Mouse (Mus musculus): ENCODE data around the gene Col6a3. TPM values are rescaled to one million over a fixed set of nuclear protein-coding genes. Genes with fewer than 3 reads are reported as not detected.
A peak's percentile ranks its signal among the peaks of the same experiment; 100 is the strongest.

The Col6a3 gene
- polyA plus RNA-seq (2012; rRNA removed), result 11.5 and 19.2 TPM in 2 replicates

DNA sequence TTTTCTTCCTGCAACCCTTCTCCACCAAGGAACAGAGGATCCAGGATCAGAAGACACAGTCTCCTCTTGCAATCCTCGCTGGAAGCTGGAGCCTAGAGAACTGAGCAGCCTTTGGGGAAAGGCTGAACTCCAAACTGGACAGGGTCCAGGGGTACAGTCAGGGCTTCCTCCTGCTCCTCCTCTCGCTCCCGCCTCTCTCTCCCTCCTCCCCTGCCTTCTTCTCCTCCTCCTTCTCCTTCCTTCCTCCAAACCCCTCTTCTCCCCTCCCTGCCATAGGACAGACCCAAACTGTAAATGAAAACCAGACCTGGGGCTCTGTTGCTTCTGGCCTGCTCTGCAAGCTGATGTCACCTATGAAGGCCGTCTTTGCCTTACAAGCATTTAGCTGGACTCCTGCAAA, at the start of gene Col6a3:
Col6a3 (minus strand) TSS at position 136 of the 400 bp plus-strand sequence.
- H3K27ac ChIP-seq (ENCODE audit: insufficient read depth, low read depth, low read length), result peak within 1 kb of the TSS; percentile 62
- H3K4me3 ChIP-seq (ENCODE audit: low read depth, low read length), result peak within 1 kb of the TSS; percentile 51
- 47% methylated on average over 4 of the region's 4 CpGs for WGBS
- TF ChIP-seq CTCF (IDR thresholded peaks at IDR 0.05; ENCODE audit: extremely low read depth, insufficient read length, insufficient replicate concordance, low read depth, low read length), result no peak
- peak; percentile 16; the same call in 1 of the 2 replicates for TF ChIP-seq POLR2A (IDR thresholded peaks at IDR 0.05; ENCODE audit: low read depth, low read length)
- H3K36me3 ChIP-seq (ENCODE audit: control insufficient read depth, insufficient read depth, low read length), result no peaks in the 10 kb centered on the region
- H3K4me1 ChIP-seq (ENCODE audit: control insufficient read depth, insufficient read depth, insufficient read length, low read length), result no peaks in the 10 kb centered on the region
- no peaks in the 10 kb centered on the region for H3K27me3 ChIP-seq (ENCODE audit: control insufficient read depth, insufficient read depth, low read length)

- no peaks in the 10 kb centered on the region for H3K27me3 ChIP-seq (ENCODE audit: control insufficient read depth, insufficient read depth, low read length)
- H3K4me1 ChIP-seq (ENCODE audit: control insufficient read depth, insufficient read depth, insufficient read length, low read length), result no peaks in the 10 kb centered on the region
- WGBS, result 62% methylated on average over 6 of the region's 6 CpGs
- TF ChIP-seq CTCF (IDR thresholded peaks at IDR 0.05; ENCODE audit: extremely low read depth, insufficient read length, insufficient replicate concordance, low read depth, low read length) (no peak), POLR2A (IDR thresholded peaks at IDR 0.05; ENCODE audit: low read depth, low read length) (no peak)
- H3K27ac ChIP-seq (ENCODE audit: insufficient read depth, low read depth, low read length), result no peak overlapping the region
- no peak overlapping the region for H3K4me3 ChIP-seq (ENCODE audit: low read depth, low read length)
- no peaks in the 10 kb centered on the region for H3K36me3 ChIP-seq (ENCODE audit: control insufficient read depth, insufficient read depth, low read length)
Measured at GRCm38 (mm10) chr1:90885771-90886460, 42.1 kb upstream of the Col6a3 start.

DNA sequence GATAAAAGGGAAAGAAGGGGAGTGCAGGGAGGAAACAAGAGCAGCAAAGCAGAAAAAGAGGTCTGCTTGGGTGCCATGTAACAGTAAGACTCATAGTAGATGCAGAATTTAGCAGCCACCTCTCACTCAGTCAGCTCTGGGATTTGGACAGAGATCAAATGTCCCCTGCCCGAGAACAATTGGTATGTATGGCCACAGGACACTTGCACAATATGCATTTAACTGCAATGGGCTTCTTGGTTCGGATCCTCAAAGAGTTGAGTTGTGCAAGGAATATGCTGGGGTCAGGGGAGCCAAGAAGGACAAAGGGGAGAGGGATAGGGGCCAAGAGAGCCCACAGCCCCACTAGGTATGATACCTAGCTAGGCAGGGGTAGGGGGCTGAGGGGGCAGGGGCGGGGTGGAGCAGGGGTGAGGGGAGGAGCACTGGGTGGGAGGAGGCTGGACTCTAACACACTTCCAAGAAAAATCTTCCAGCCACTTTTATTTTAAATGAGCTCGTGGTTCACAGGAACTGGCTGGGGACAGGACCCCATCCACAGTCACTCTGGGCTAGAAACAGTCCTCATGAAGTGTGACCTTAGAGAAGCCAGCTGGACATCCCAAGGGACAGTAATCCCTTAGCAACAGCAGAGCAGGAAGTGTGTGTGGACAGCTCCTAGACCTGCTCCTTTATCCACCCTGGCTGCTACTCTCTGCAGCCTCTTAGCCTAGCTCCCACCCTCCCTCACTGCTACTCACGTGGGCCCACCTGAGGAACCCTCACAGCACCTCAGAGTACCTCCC, 32.9 kb upstream of the Col6a3 start:
- Histone ChIP-seq H3K27ac (ENCODE audit: insufficient read depth, low read depth, low read length) (no peak overlapping the region), H3K4me3 (ENCODE audit: low read depth, low read length) (no peak overlapping the region), H3K36me3 (ENCODE audit: control insufficient read depth, insufficient read depth, low read length) (no peaks in the 10 kb centered on the region), H3K27me3 (ENCODE audit: control insufficient read depth, insufficient read depth, low read length) (no peaks in the 10 kb centered on the region), H3K4me1 (ENCODE audit: control insufficient read depth, insufficient read depth, insufficient read length, low read length) (no peaks in the 10 kb centered on the region)
- WGBS, result 53% methylated on average over 5 of the region's 5 CpGs
- TF ChIP-seq CTCF (IDR thresholded peaks at IDR 0.05; ENCODE audit: extremely low read depth, insufficient read length, insufficient replicate concordance, low read depth, low read length) (no peak), POLR2A (IDR thresholded peaks at IDR 0.05; ENCODE audit: low read depth, low read length) (no peak)

DNA sequence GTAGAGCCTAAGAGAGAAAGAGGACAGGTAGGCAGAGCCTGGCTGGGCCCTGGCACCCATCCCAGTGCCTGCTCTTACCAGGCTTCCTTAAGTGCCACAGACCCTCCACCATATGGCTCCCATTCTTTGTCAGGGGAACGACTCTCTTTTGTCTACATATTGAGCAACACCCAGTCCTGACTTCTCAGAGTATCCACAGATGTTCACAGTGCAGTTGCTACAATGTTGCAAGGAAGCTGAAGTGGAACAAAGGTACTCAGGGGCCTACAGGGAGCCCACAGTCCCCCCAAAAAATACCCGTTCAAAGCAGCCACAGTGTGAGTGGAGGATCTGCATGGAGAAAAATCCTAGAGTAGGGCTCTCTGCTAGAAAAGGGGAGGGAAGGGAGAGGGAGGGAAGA, 32.2 kb upstream of the Col6a3 start:
- H3K36me3 ChIP-seq (ENCODE audit: control insufficient read depth, insufficient read depth, low read length), result no peaks in the 10 kb centered on the region
- TF ChIP-seq POLR2A (IDR thresholded peaks at IDR 0.05; ENCODE audit: low read depth, low read length) (no peak), CTCF (IDR thresholded peaks at IDR 0.05; ENCODE audit: extremely low read depth, insufficient read length, insufficient replicate concordance, low read depth, low read length) (no peak)
- 50% methylated on average over 2 of the region's 2 CpGs for WGBS

GRCm38 (mm10) chr1:90875371-90875770, 31.6 kb upstream of the Col6a3 start:
- WGBS, result 78% methylated on average over 8 of the region's 8 CpGs
- Histone ChIP-seq H3K36me3 (ENCODE audit: control insufficient read depth, insufficient read depth, low read length) (no peaks in the 10 kb centered on the region), H3K27ac (ENCODE audit: insufficient read depth, low read depth, low read length) (no peak overlapping the region), H3K4me1 (ENCODE audit: control insufficient read depth, insufficient read depth, insufficient read length, low read length) (no peaks in the 10 kb centered on the region), H3K4me3 (ENCODE audit: low read depth, low read length) (no peak overlapping the region), H3K27me3 (ENCODE audit: control insufficient read depth, insufficient read depth, low read length) (no peaks in the 10 kb centered on the region)
- TF ChIP-seq POLR2A (IDR thresholded peaks at IDR 0.05; ENCODE audit: low read depth, low read length), result no peak
- no peak for TF ChIP-seq CTCF (IDR thresholded peaks at IDR 0.05; ENCODE audit: extremely low read depth, insufficient read length, insufficient replicate concordance, low read depth, low read length)

More for the DNA sequence above, 32.2 kb upstream of the Col6a3 start:
- Histone ChIP-seq H3K27me3 (ENCODE audit: control insufficient read depth, insufficient read depth, low read length) (no peaks in the 10 kb centered on the region), H3K4me1 (ENCODE audit: control insufficient read depth, insufficient read depth, insufficient read length, low read length) (no peaks in the 10 kb centered on the region), H3K4me3 (ENCODE audit: low read depth, low read length) (no peak overlapping the region), H3K27ac (ENCODE audit: insufficient read depth, low read depth, low read length) (no peak overlapping the region)

DNA sequence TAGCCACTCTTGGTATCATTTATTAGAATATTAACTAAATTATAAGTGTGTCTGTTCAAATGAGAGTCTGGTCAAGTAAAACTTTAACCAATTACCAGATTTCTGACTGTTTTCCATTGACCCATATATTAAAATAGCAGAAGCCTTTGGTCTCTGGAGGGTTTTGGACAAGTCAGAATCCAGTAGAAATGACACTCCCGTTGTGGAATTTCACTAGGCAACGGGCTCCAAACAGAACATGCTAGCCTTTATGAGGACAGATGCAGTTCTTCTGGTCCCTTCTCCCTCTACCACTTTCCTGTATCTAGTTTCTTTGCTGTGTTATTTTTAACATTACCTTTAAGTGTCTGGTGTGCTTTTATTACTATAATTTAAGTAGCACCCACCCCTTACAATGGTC, 26.8 kb upstream of the Col6a3 start:
- no peak overlapping the region for H3K4me3 ChIP-seq (ENCODE audit: low read depth, low read length)
- H3K27me3 ChIP-seq (ENCODE audit: control insufficient read depth, insufficient read depth, low read length), result no peaks in the 10 kb centered on the region
- WGBS, result 64% methylated on average over 2 of the region's 2 CpGs

GRCm38 (mm10) chr1:90866734-90867133, 23.0 kb upstream of the Col6a3 start:
- TF ChIP-seq POLR2A (IDR thresholded peaks at IDR 0.05; ENCODE audit: low read depth, low read length) (no peak), CTCF (IDR thresholded peaks at IDR 0.05; ENCODE audit: extremely low read depth, insufficient read length, insufficient replicate concordance, low read depth, low read length) (no peak)
- Histone ChIP-seq H3K36me3 (ENCODE audit: control insufficient read depth, insufficient read depth, low read length) (no peaks in the 10 kb centered on the region), H3K4me3 (ENCODE audit: low read depth, low read length) (no peak overlapping the region), H3K27me3 (ENCODE audit: control insufficient read depth, insufficient read depth, low read length) (no peaks in the 10 kb centered on the region), H3K4me1 (ENCODE audit: control insufficient read depth, insufficient read depth, insufficient read length, low read length) (no peaks in the 10 kb centered on the region), H3K27ac (ENCODE audit: insufficient read depth, low read depth, low read length) (no peak overlapping the region)
- WGBS, result 83% methylated on average over 7 of the region's 7 CpGs

More for the DNA sequence above, 26.8 kb upstream of the Col6a3 start:
- H3K27ac ChIP-seq (ENCODE audit: insufficient read depth, low read depth, low read length), result no peak overlapping the region
- no peaks in the 10 kb centered on the region for H3K36me3 ChIP-seq (ENCODE audit: control insufficient read depth, insufficient read depth, low read length)
- no peak for TF ChIP-seq CTCF (IDR thresholded peaks at IDR 0.05; ENCODE audit: extremely low read depth, insufficient read length, insufficient replicate concordance, low read depth, low read length)
- no peak for TF ChIP-seq POLR2A (IDR thresholded peaks at IDR 0.05; ENCODE audit: low read depth, low read length)
- no peaks in the 10 kb centered on the region for H3K4me1 ChIP-seq (ENCODE audit: control insufficient read depth, insufficient read depth, insufficient read length, low read length)

Data from small intestine, adult 2 months (tissue).